Mouse (Mus musculus): ENCODE measurements around the gene Clcc1. TPM values are rescaled to one million over a fixed set of nuclear protein-coding genes. Genes with fewer than 3 reads are reported as not detected.

Gene Clcc1
- polyA plus RNA-seq, 1 experiment from 2014 or later = 43.5 TPM

GRCm38 (mm10) chr3:108727344-108727743, 73.6 kb downstream of the Clcc1 start:
- Histone ChIP-seq H3K9me3 (no peaks in the 10 kb centered on the region), H3K27me3 (replicated peaks) (no peaks in the 10 kb centered on the region), H3K4me1 (peaks cover 6% of the 10 kb centered on the region), H3K27ac (replicated peaks) (no peak overlapping the region), H3K36me3 (no peaks in the 10 kb centered on the region), H3K9ac (no peak overlapping the region), H3K4me2 (no peak overlapping the region), H3K4me3 (no peak overlapping the region)
- no peak for ATAC-seq (ENCODE audit: extremely low read depth, insufficient number of reproducible peaks, low FRiP score, low TSS enrichment)

DNA sequence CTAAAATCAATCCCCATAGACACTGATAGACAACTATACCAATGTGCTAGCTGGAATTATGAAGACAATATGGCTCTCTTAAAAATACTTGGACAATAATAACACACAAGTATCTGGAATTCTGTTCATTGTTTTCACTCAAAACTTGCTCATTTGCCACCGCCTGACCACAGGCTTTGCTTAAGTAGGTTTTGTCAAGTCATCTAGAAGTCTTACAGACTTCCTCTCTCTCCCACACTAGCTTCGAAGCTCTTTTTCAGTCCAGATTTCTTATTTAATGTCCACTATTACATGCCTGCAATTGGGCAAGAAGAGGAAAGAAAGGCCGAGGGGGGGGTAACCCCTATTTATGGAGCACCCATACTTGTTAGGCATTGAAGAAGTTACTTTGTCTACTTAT, 74.1 kb downstream of the Clcc1 start:
- ATAC-seq (ENCODE audit: extremely low read depth, insufficient number of reproducible peaks, low FRiP score, low TSS enrichment) = no peak
- H3K4me1 ChIP-seq = peaks cover 3% of the 10 kb centered on the region
- no peak overlapping the region for H3K9ac ChIP-seq
- WGBS = 75% methylated on average over 3 of the region's 3 CpGs
- no peaks in the 10 kb centered on the region for H3K9me3 ChIP-seq
- H3K27me3 ChIP-seq (replicated peaks) = no peaks in the 10 kb centered on the region
- H3K4me2 ChIP-seq = no peak overlapping the region
- no peaks in the 10 kb centered on the region for H3K36me3 ChIP-seq
- no peak overlapping the region for H3K4me3 ChIP-seq
- H3K27ac ChIP-seq (replicated peaks) = no peak overlapping the region

Other genes with a start within 250 kb of the Clcc1 start
- gene Celsr2, start 238.4 kb upstream of the Clcc1 start, polyA plus RNA-seq (2015; fragmentation: Nextera tagmentation; extraction: Ambion mirVana) = 2.1 and 3.1 TPM in 2 replicates
- gene Sars, start 208.7 kb upstream of the Clcc1 start, polyA plus RNA-seq (2015; fragmentation: Nextera tagmentation; extraction: Ambion mirVana) = 78.2 and 91.4 TPM in 2 replicates
- gene 1700013F07Rik, start 119.8 kb upstream of the Clcc1 start, polyA plus RNA-seq (2015; fragmentation: Nextera tagmentation; extraction: Ambion mirVana) = not detected in 2 replicates
- gene 5330417C22Rik, start 117.4 kb upstream of the Clcc1 start, polyA plus RNA-seq (2015; fragmentation: Nextera tagmentation; extraction: Ambion mirVana) = 0.70 and 1.0 TPM in 2 replicates
- gene Tmem167b, start 91.4 kb upstream of the Clcc1 start, polyA plus RNA-seq (2015; fragmentation: Nextera tagmentation; extraction: Ambion mirVana) = 28.2 and 30.6 TPM in 2 replicates
- 27.0 and 29.0 TPM in 2 replicates for gene Taf13, start 82.2 kb upstream of the Clcc1 start, polyA plus RNA-seq (2015; fragmentation: Nextera tagmentation; extraction: Ambion mirVana)
- 7.0 and 7.7 TPM in 2 replicates for gene Wdr47, start 62.6 kb upstream of the Clcc1 start, polyA plus RNA-seq (2015; fragmentation: Nextera tagmentation; extraction: Ambion mirVana)
- gene Gpsm2, start 68.4 kb downstream of the Clcc1 start, polyA plus RNA-seq (2015; fragmentation: Nextera tagmentation; extraction: Ambion mirVana) = 25.4 and 27.1 TPM in 2 replicates
- gene Aknad1, start 85.7 kb downstream of the Clcc1 start, polyA plus RNA-seq (2015; fragmentation: Nextera tagmentation; extraction: Ambion mirVana) = 0.07 TPM in 1 of 2 replicates, not detected in the other
- 24.2 and 26.3 TPM in 2 replicates for gene Stxbp3, start 186.6 kb downstream of the Clcc1 start, polyA plus RNA-seq (2015; fragmentation: Nextera tagmentation; extraction: Ambion mirVana)
- 0.13 and 0.25 TPM in 2 replicates for gene Fndc7, start 236.1 kb downstream of the Clcc1 start, polyA plus RNA-seq (2015; fragmentation: Nextera tagmentation; extraction: Ambion mirVana)

Measured in heart, embryonic 13.5 days (tissue).